Comparison of ENCODE assay signal across 18 mouse cellular contexts in the genomic region with DNA sequence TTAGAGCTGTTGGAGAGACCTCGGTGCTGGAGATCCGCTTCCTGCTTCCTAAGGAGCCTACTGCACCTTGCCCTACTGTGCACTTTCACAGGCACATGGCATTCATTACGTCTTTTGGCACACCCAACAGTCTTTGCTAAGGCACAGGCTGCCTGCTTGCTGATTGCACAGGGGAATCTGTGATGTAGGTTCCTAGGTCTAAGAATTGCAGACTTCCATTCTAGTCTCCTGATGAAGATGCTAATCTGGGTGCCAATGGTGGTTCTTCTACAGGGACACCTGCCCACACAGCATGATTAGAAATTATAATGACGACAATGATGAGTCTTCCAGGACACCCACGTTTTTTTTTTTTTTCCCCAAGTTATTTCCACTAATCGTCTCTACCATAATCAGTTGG.
DNase-seq lines count a peak whose midpoint lies in the region; ATAC-seq lines count a peak whose summit lies in the region.
"Had no signal": no experiment of that assay in that cellular context is flagged by ENCODE, and none has a peak within 500 bp of the region (broad histone marks: within the 10 kb centered on the region; RNA-seq: fewer than 3 reads in every experiment).

No protein-coding gene starts in this region.

- ATAC-seq in frontal cortex, adult (ENCODE audit: low TSS enrichment), result peak; percentile 90
- ATAC-seq: forebrain, embryonic 15.5 days; intestine, postnatal 0 days; Patski had no signal

- no peak for DNase-seq in frontal cortex, postnatal 14 days (ENCODE audit: low spot score in 2 of 2)
- peak; percentile 23 for DNase-seq in layer of hippocampus, adult 9-11 months
- DNase-seq in layer of hippocampus, postnatal 25 days (ENCODE audit: extremely low spot score in 1 of 2, low spot score in 1 of 2), result no peak
- DNase-seq in right cerebral cortex, adult 18-20 months, result peak; percentile 52
- DNase-seq in right cerebral cortex, postnatal 14 days, result no peak
- no peak for DNase-seq in gastrocnemius, postnatal 4 days (ENCODE audit: low spot score in 2 of 2)
- DNase-seq: adrenal gland, adult 2 months; adrenal gland, postnatal 14 days; B cell, adult 2 months; cerebellum, adult 11-12 months; cerebellum, adult 8-10 months; cerebellum, postnatal 25 days; gastrocnemius, postnatal 25 days; heart, adult 2 months had no signal

Comparison
In these comparisons a context has a peak if more than half of its experiments do, and no peak if none do; other contexts are left out.
1. DNase-seq: peak in layer of hippocampus, adult 9-11 months (single experiment) and right cerebral cortex, adult 18-20 months (single experiment); none in frontal cortex, postnatal 14 days (0 of 2), layer of hippocampus, postnatal 25 days (0 of 2), right cerebral cortex, postnatal 14 days (single experiment) and gastrocnemius, postnatal 4 days (0 of 2).